Mouse (Mus musculus): ENCODE measurements around the gene Uqcrc2.

DNA sequence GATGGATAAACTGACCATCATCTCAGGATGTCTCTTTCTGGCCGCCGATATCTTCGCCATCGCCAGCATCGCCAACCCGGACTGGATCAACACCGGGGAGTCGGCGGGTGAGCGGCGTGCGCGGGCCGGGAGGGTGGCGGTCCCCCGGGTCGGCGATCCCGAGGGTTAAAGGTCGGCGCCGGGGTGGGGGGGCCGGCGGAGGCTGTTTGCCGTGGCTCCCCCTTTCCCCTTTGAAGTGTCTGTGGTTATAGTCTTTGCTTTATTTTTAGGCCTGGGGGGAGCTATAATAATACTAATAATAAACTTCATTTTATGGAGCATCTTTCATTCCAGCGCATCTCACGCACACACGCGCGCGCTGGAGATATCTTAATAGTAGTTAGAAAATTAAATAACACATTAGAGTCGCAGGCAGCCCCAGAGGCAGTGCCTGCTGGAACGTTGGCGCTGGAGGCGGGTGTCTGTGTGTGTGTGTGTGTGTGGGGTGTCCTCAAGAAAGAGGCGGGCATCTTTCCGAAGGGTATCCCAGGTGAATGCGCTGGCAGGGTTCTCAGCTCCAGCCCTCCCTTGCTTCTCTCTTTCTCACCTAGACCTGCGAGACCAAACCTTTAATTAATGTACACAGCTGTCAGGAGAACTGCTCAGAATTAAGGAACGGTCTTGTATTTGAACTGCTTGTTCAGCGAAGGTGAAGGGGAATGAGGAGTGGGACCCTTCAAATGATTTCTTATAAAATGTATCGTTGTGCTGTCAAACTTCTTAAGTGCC, 43.0 kb downstream of the Uqcrc2 start:
- TF ChIP-seq CTCF (IDR thresholded peaks at IDR 0.05; ENCODE audit: low read depth, low read length) (no peak), GATA1 (IDR thresholded peaks at IDR 0.05; ENCODE audit: borderline replicate concordance, low read length) (no peak), TAL1 (conservative IDR thresholded peaks at IDR 0.05; ENCODE audit: low read depth, low read length) (no peak), POLR2AphosphoS5 (IDR thresholded peaks at IDR 0.05; ENCODE audit: insufficient replicate concordance, low read depth, low read length) (no peak)

All from G1E (cell line).